Mouse (Mus musculus): ENCODE results near the gene Zmiz2.

GRCm38 (mm10) chr11:6405591-6406081 is 16.8 kb downstream of the Zmiz2 start:
- no peak for TF ChIP-seq POLR2A (IDR thresholded peaks at IDR 0.05; ENCODE audit: low read depth, low read length)
- no peak for TF ChIP-seq CTCF (conservative IDR thresholded peaks at IDR 0.05; ENCODE audit: insufficient read depth, insufficient read length, low read depth, low read length)
